Mouse (Mus musculus) olfactory bulb, adult 2 months (tissue): ENCODE results near the gene Lpar1.

ENCODE experiments used
- CTCF ChIP-seq: fragments of 200-500 bp; IDR thresholded peaks from 2 replicates; pipeline ENCODE4 v1.5.1; 2012; ENCODE audit warnings: low read depth, mild to moderate bottlenecking, low read length, moderate library complexity; ENCODE audit not compliant: insufficient read depth
- POLR2A ChIP-seq: fragments of 200-500 bp; IDR thresholded peaks from 2 replicates; pipeline ENCODE4 v1.6.1; 2012; ENCODE audit warnings: mild to moderate bottlenecking, low read depth, low read length, moderate library complexity; ENCODE audit not compliant: insufficient read depth

GRCm38 (mm10) chr4:58437271-58437670 lies 116.4 kb downstream of the Lpar1 start:
- TF ChIP-seq POLR2A (no peak), CTCF (no peak)
